Mouse (Mus musculus) macrophage (primary cell): Measurements from ENCODE around the gene Mthfd1l. TPM values are rescaled to one million over a fixed set of nuclear protein-coding genes. Genes with fewer than 3 reads are reported as not detected.
"Not testable (repeated sequence)": the region's sequence is repeated elsewhere in the genome, so short reads cannot be mapped to it uniquely, and the experiment has no call there.

Experiments
- H3K27ac ChIP-seq: fragments of 350-480 bp; formaldehyde crosslinking; 2 replicates; pipeline ENCODE4 v1.9.0; 2021
- H3K36me3 ChIP-seq: fragments of 350-480 bp; formaldehyde crosslinking; 2 replicates; pipeline ENCODE4 v1.9.0; 2021; ENCODE audit errors: inconsistent target
- H3K4me3 ChIP-seq: fragments of 350-480 bp; formaldehyde crosslinking; 2 replicates; pipeline ENCODE4 v1.9.0; 2021; ENCODE audit errors: inconsistent target
- H3K79me2 ChIP-seq: fragments of 350-480 bp; formaldehyde crosslinking; 2 replicates; pipeline ENCODE4 v1.9.0; 2021; ENCODE audit errors: inconsistent target
- WGBS: methylation state at CpG from one replicate; pipeline ENCODE4 v1.1.7; 2026; ENCODE audit warnings: inconsistent platforms; ENCODE audit not compliant: missing documents; 5-methylcytosine and 5-hydroxymethylcytosine counted together
- polyA plus RNA-seq: library from polyadenylated mRNA; stranded (reverse); fragments of 250-400 nt; gene quantifications from 3 replicates; pipeline ENCODE4 v1.2.4, GENCODE M21; 2018; ENCODE audit warnings: inconsistent platforms

Gene Mthfd1l
- polyA plus RNA-seq, 1 experiment from 2014 or later = 2.9 TPM

- 93% methylated on average over 5 of the region's 5 CpGs for WGBS
- H3K27ac ChIP-seq = no peak overlapping the region
- no peak overlapping the region for H3K4me3 ChIP-seq
- no peaks in the 10 kb centered on the region for H3K36me3 ChIP-seq
- no peaks in the 10 kb centered on the region for H3K79me2 ChIP-seq
These were observed 201.3 kb downstream of the Mthfd1l start for GRCm38 (mm10) chr10:4174229-4174628.

GRCm38 (mm10) chr10:4174717-4175116 is 201.8 kb downstream of the Mthfd1l start:
- H3K4me3 ChIP-seq = no peak overlapping the region
- 47% methylated on average over 3 of the region's 3 CpGs for WGBS
- no peaks in the 10 kb centered on the region for H3K36me3 ChIP-seq
- H3K27ac ChIP-seq = no peak overlapping the region
- no peaks in the 10 kb centered on the region for H3K79me2 ChIP-seq

- WGBS = 88% methylated on average over 4 of the region's 4 CpGs
- no peaks in the 10 kb centered on the region for H3K79me2 ChIP-seq
- no peaks in the 10 kb centered on the region for H3K36me3 ChIP-seq
- H3K27ac ChIP-seq = no peak overlapping the region
- no peak overlapping the region for H3K4me3 ChIP-seq
These were observed 204.4 kb downstream of the Mthfd1l start for GRCm38 (mm10) chr10:4177285-4177684.

GRCm38 (mm10) chr10:4179049-4179790 is 206.3 kb downstream of the Mthfd1l start:
- WGBS = 97% methylated on average over 7 of the region's 7 CpGs
- Histone ChIP-seq H3K4me3 (no peak overlapping the region), H3K27ac (no peak overlapping the region), H3K79me2 (no peaks in the 10 kb centered on the region), H3K36me3 (no peaks in the 10 kb centered on the region)

DNA sequence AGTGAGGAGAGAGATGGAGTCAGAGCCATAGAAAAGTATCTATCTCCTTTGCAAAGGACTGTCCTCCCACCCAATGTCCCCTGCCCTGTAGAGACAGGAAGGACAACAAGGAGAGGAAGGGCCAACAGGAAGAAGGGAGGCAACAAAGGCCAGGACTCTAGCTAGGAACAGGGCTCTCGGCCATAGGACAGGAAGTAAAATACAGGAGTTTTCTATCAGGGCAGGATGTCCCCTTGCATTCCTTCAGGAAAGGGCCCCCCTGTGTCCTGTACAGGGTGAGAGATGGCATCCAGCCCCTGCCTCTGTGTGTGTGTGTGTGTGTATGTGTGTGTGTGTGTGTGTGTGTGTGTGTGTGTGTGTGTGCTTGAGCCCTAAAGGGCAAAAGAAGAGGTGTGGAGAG is 209.0 kb downstream of the Mthfd1l start:
- 38% methylated on average over 1 of the region's 1 CpGs for WGBS
- no peak overlapping the region for H3K4me3 ChIP-seq
- no peaks in the 10 kb centered on the region for H3K79me2 ChIP-seq
- no peaks in the 10 kb centered on the region for H3K36me3 ChIP-seq
- no peak overlapping the region for H3K27ac ChIP-seq

- H3K36me3 ChIP-seq = no peaks in the 10 kb centered on the region
- 47% methylated on average over 2 of the region's 2 CpGs for WGBS
- no peaks in the 10 kb centered on the region for H3K79me2 ChIP-seq
- no peak overlapping the region for H3K4me3 ChIP-seq
- H3K27ac ChIP-seq = no peak overlapping the region
These were observed 209.5 kb downstream of the Mthfd1l start for GRCm38 (mm10) chr10:4182406-4182805.

- H3K36me3 ChIP-seq = no peaks in the 10 kb centered on the region
- H3K27ac ChIP-seq = no peak overlapping the region
- 93% methylated on average over 18 of the region's 18 CpGs for WGBS
- H3K79me2 ChIP-seq = no peaks in the 10 kb centered on the region
- no peak overlapping the region for H3K4me3 ChIP-seq
These were observed 215.9 kb downstream of the Mthfd1l start for GRCm38 (mm10) chr10:4188614-4189402.

- WGBS = 93% methylated on average over 6 of the region's 6 CpGs
- H3K79me2 ChIP-seq = no peaks in the 10 kb centered on the region
- H3K4me3 ChIP-seq = no peak overlapping the region
- H3K27ac ChIP-seq = no peak overlapping the region
- H3K36me3 ChIP-seq = no peaks in the 10 kb centered on the region
These were observed 216.5 kb downstream of the Mthfd1l start for GRCm38 (mm10) chr10:4189422-4189821.

- Histone ChIP-seq H3K79me2 (no peaks in the 10 kb centered on the region), H3K4me3 (no peak overlapping the region), H3K36me3 (no peaks in the 10 kb centered on the region), H3K27ac (no peak overlapping the region)
- WGBS = 93% methylated on average over 6 of the region's 6 CpGs
These were observed 226.1 kb downstream of the Mthfd1l start for GRCm38 (mm10) chr10:4198978-4199377.

GRCm38 (mm10) chr10:4199926-4200325 is 227.0 kb downstream of the Mthfd1l start:
- Histone ChIP-seq H3K4me3 (no peak overlapping the region), H3K79me2 (no peaks in the 10 kb centered on the region), H3K27ac (no peak overlapping the region), H3K36me3 (no peaks in the 10 kb centered on the region)
- 94% methylated on average over 5 of the region's 6 CpGs for WGBS

- Histone ChIP-seq H3K79me2 (no peaks in the 10 kb centered on the region), H3K36me3 (no peaks in the 10 kb centered on the region), H3K27ac (no peak overlapping the region), H3K4me3 (no peak overlapping the region)
- WGBS = 76% methylated on average over 5 of the region's 5 CpGs
These were observed 227.7 kb downstream of the Mthfd1l start for GRCm38 (mm10) chr10:4200546-4201104.

DNA sequence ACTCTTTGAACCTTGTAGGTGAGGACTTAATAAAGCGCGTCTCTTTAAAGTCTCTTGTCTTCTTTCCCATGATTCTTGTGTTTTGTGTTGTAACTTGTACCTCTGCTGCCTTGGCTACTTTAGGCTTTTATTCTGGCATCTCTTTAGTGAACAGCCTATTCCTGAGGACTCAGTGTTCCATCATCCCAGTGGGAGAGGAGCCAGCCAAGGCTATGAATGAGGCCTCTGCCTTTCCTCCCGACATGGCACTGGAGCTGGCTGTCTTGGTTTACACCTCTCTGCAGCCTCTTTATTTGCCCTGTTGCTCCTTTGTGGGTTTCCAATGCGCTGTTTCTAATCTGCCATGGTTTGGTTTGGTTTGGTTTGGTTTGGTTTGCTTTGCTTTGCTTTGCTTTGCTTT is 228.2 kb downstream of the Mthfd1l start:
- Histone ChIP-seq H3K27ac (no peak overlapping the region), H3K4me3 (no peak overlapping the region), H3K79me2 (no peaks in the 10 kb centered on the region), H3K36me3 (no peaks in the 10 kb centered on the region)
- WGBS = 92% methylated on average over 4 of the region's 4 CpGs

GRCm38 (mm10) chr10:4203651-4204050 is 230.7 kb downstream of the Mthfd1l start:
- H3K36me3 ChIP-seq, H3K4me3 ChIP-seq, H3K27ac ChIP-seq, H3K79me2 ChIP-seq: not testable (repeated sequence)
- 30% methylated on average over 2 of the region's 6 CpGs for WGBS

GRCm38 (mm10) chr10:4209040-4209439 is 236.1 kb downstream of the Mthfd1l start:
- 89% methylated on average over 15 of the region's 15 CpGs for WGBS
- Histone ChIP-seq H3K4me3 (no peak overlapping the region), H3K36me3 (no peaks in the 10 kb centered on the region), H3K27ac (no peak overlapping the region), H3K79me2 (no peaks in the 10 kb centered on the region)
